In the genomic region with DNA sequence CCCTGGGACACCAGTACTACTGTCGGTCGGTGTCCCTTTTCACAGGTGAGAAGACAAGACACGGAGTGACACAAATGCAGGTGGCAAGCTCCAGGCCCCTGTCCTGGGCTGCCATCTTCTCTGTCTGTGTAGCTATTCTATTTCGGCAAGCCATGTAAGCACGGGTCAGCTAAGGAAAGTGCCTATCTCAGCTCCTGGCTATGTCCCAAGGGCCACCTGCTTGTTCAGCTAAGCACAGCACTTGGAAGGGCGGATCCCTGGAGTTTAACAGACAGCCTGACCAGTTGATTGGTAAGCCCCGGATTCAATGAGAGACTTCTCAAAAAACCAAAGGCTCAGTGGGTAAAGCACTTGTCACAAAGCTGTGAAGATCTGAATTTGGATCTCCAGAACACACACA, we compare ENCODE assay signal across 19 mouse cellular contexts.
DNase-seq lines count a peak whose midpoint lies in the region; ATAC-seq and TF ChIP-seq lines count a peak whose summit lies in the region.
"Had no signal": no experiment of that assay in that cellular context is flagged by ENCODE, and none has a peak within 500 bp of the region (broad histone marks: within the 10 kb centered on the region; RNA-seq: fewer than 3 reads in every experiment).

No protein-coding gene starts in this region.

- no peak for TF ChIP-seq CTCF in kidney, adult 2 months (conservative IDR thresholded peaks at IDR 0.05; ENCODE audit: insufficient read depth, insufficient read length, low read depth, low read length)

- no peak overlapping the region for H3K4me3 ChIP-seq in heart, embryonic 11.5 days (ENCODE audit: low read depth, low read length)
- no peak overlapping the region for H3K4me3 ChIP-seq in kidney, adult 2 months (ENCODE audit: insufficient read depth, low read depth, low read length)
- no peak overlapping the region for H3K4me3 ChIP-seq in kidney, embryonic 15.5 days (replicated peaks)
- H3K4me3 ChIP-seq: hindbrain, embryonic 13.5 days; limb, embryonic 10.5 days; megakaryocyte, embryonic 14.5 days; midbrain, embryonic 15.5 days had no signal

- H3K4me1 ChIP-seq in heart, embryonic 11.5 days (ENCODE audit: control insufficient read depth, insufficient read depth, low read length) = peaks cover 11% of the 10 kb centered on the region
- 0 out of 2 replicates have a peak, but pooled peaks cover 5% of the 10 kb centered on the region for H3K4me1 ChIP-seq in kidney, adult 2 months (ENCODE audit: control insufficient read depth, insufficient read depth, low read length)
- H3K4me1 ChIP-seq in kidney, embryonic 15.5 days = peaks cover 25% of the 10 kb centered on the region

- no peak for TF ChIP-seq POLR2A in kidney, adult 2 months (IDR thresholded peaks at IDR 0.05; ENCODE audit: low read depth, low read length)

- H3K27me3 ChIP-seq in heart, embryonic 11.5 days (ENCODE audit: control insufficient read depth, insufficient read depth, low read length) = peaks cover 8% of the 10 kb centered on the region
- no peaks in the 10 kb centered on the region for H3K27me3 ChIP-seq in kidney, adult 2 months (replicated peaks; ENCODE audit: control insufficient read depth, insufficient read depth, low read length)
- H3K27me3 ChIP-seq in kidney, embryonic 15.5 days = peaks cover 25% of the 10 kb centered on the region
- H3K27me3 ChIP-seq: midbrain, embryonic 15.5 days had no signal

- H3K4me2 ChIP-seq in heart, embryonic 11.5 days = no peak overlapping the region
- no peak overlapping the region for H3K4me2 ChIP-seq in kidney, embryonic 15.5 days
- H3K4me2 ChIP-seq: hindbrain, embryonic 13.5 days; midbrain, embryonic 15.5 days had no signal

- ATAC-seq in heart, embryonic 11.5 days (replicated peaks; ENCODE audit: insufficient number of reproducible peaks, low FRiP score, low TSS enrichment) = no peak
- ATAC-seq in kidney, embryonic 15.5 days (replicated peaks; ENCODE audit: low FRiP score) = no peak
- ATAC-seq: forebrain, embryonic 16.5 days; inflammation-experienced regulatory T-cells, adult 6 months; midbrain, embryonic 15.5 days had no signal

- H3K27ac ChIP-seq in heart, embryonic 11.5 days (ENCODE audit: low read depth, low read length) = no peak overlapping the region
- no peak overlapping the region for H3K27ac ChIP-seq in kidney, adult 2 months (ENCODE audit: insufficient read depth, low read depth, low read length)
- no peak overlapping the region for H3K27ac ChIP-seq in kidney, embryonic 15.5 days
- H3K27ac ChIP-seq: hindbrain, embryonic 13.5 days; limb, embryonic 10.5 days; midbrain, embryonic 15.5 days had no signal

- DNase-seq in heart, adult 11 months = peak; percentile 95
- peak; percentile 56 for DNase-seq in kidney, adult 2 months
- DNase-seq in heart, postnatal 4 days = peak; percentile 68
- peak; percentile 82 for DNase-seq in skeletal muscle tissue, adult 2 months (ENCODE audit: low read depth, low spot score)
- no peak for DNase-seq in retina, embryonic 14.5 days (ENCODE audit: low spot score)
- DNase-seq: adrenal gland, postnatal 25 days; cerebellum, adult 11-12 months; embryo, embryonic 11 days; lung, adult 2 months; retina, postnatal 1 day; thymus, postnatal 25 days had no signal

- no peak overlapping the region for H3K9ac ChIP-seq in heart, embryonic 11.5 days (ENCODE audit: low read depth, low read length)
- no peak overlapping the region for H3K9ac ChIP-seq in kidney, embryonic 15.5 days
- H3K9ac ChIP-seq: midbrain, embryonic 15.5 days had no signal

- H3K9me3 ChIP-seq in heart, embryonic 11.5 days (replicated peaks; ENCODE audit: control insufficient read depth, low read length) = no peaks in the 10 kb centered on the region
- no peaks in the 10 kb centered on the region for H3K9me3 ChIP-seq in kidney, embryonic 15.5 days (replicated peaks)
- H3K9me3 ChIP-seq: hindbrain, embryonic 13.5 days; limb, embryonic 10.5 days; megakaryocyte, embryonic 14.5 days; midbrain, embryonic 15.5 days had no signal

- no peaks in the 10 kb centered on the region for H3K36me3 ChIP-seq in heart, embryonic 11.5 days (ENCODE audit: control insufficient read depth, insufficient read depth, low read length)
- no peaks in the 10 kb centered on the region for H3K36me3 ChIP-seq in kidney, adult 2 months (ENCODE audit: control insufficient read depth, insufficient read depth, low read length)
- no peaks in the 10 kb centered on the region for H3K36me3 ChIP-seq in kidney, embryonic 15.5 days
- H3K36me3 ChIP-seq: hindbrain, embryonic 13.5 days; limb, embryonic 10.5 days; midbrain, embryonic 15.5 days had no signal

- 80% methylated on average over 7 of the region's 7 CpGs for WGBS in heart, embryonic 11.5 days (ENCODE audit: insufficient replicate concordance)
- 73% methylated on average over 7 of the region's 7 CpGs for WGBS in kidney, adult 2 months
- WGBS in kidney, embryonic 15.5 days = 83% methylated on average over 7 of the region's 7 CpGs
